In genomic region chr16:71973811-71974210, GRCm38 (mm10) we compare ENCODE assay signal across 7 mouse cellular contexts.
"Had no signal": no experiment of that assay in that cellular context is flagged by ENCODE, and none has a peak within 500 bp of the region (broad histone marks: within the 10 kb centered on the region; RNA-seq: fewer than 3 reads in every experiment).

No protein-coding gene starts in this region.

- DNase-seq: lung, adult 2 months; lung, postnatal 14 days; lung, postnatal 36 days; right cerebral cortex, postnatal 14 days; thymus, adult 2 months; thymus, postnatal 25 days; thymus, postnatal 4 days had no signal
